Mouse (Mus musculus) heart, embryonic 11.5 days (tissue): ENCODE results near the gene Ptpa. TPM values are rescaled to one million over a fixed set of nuclear protein-coding genes. Genes with fewer than 3 reads are reported as not detected.

Experiments used
- ATAC-seq: fragments of 200-750 bp; cut with Nextera tagmentation; replicated peaks from 2 replicates; pipeline ENCODE4 v1.8.0; 2017; ENCODE audit warnings: moderate library complexity; ENCODE audit not compliant: insufficient number of reproducible peaks, low FRiP score, low TSS enrichment
- H3K27ac ChIP-seq: fragments of 300-500 bp; sonication (generic); 2 replicates; pipeline ENCODE4 v1.5.1; 2014; ENCODE audit warnings: mild to moderate bottlenecking, low read depth, low read length
- H3K27me3 ChIP-seq: fragments of 300-500 bp; sonication (generic); 2 replicates; pipeline ENCODE4 v1.6.1; 2014; ENCODE audit warnings: mild to moderate bottlenecking, low read length, mixed read lengths; ENCODE audit not compliant: control insufficient read depth, insufficient read depth
- H3K36me3 ChIP-seq: fragments of 300-500 bp; sonication (generic); 2 replicates; pipeline ENCODE4 v1.6.1; 2014; ENCODE audit warnings: mild to moderate bottlenecking, low read length, moderate library complexity, mixed read lengths; ENCODE audit not compliant: control insufficient read depth, insufficient read depth
- H3K4me1 ChIP-seq: fragments of 300-500 bp; sonication (generic); 2 replicates; pipeline ENCODE4 v1.6.1; 2014; ENCODE audit warnings: low read length; ENCODE audit not compliant: control insufficient read depth, insufficient read depth
- H3K4me2 ChIP-seq: fragments of 300-500 bp; sonication (generic); 2 replicates; pipeline ENCODE4 v1.6.1; 2014; ENCODE audit warnings: mild to moderate bottlenecking, moderate library complexity
- H3K4me3 ChIP-seq: fragments of 300-500 bp; sonication (generic); 2 replicates; pipeline ENCODE4 v1.5.1; 2014; ENCODE audit warnings: low read depth, low read length
- H3K9ac ChIP-seq: fragments of 300-500 bp; sonication (generic); 2 replicates; pipeline ENCODE4 v1.6.1; 2014; ENCODE audit warnings: mild to moderate bottlenecking, low read depth, low read length, moderate library complexity
- H3K9me3 ChIP-seq: fragments of 300-500 bp; sonication (generic); replicated peaks from 2 replicates; pipeline ENCODE4 v1.6.1; 2016; ENCODE audit warnings: low read length; ENCODE audit not compliant: control insufficient read depth
- WGBS: fragments of 180-500 bp; shearing (Covaris S2); extraction: QIAGEN DNeasy Blood & Tissue Kit; methylation state at CpG from one replicate; pipeline ENCODE4 v1.1.7; 2014; ENCODE audit not compliant: insufficient replicate concordance; 5-methylcytosine and 5-hydroxymethylcytosine counted together
- polyA plus RNA-seq: library from polyadenylated mRNA; unstranded; fragments of >200 nt; fragmentation: Nextera tagmentation; extraction: Ambion mirVana; gene quantifications from 2 replicates; pipeline ENCODE4 v1.2.1, GENCODE M21; 2014

Gene Ptpa
- polyA plus RNA-seq, 1 experiment from 2014 or later, result 63.5 TPM

DNA sequence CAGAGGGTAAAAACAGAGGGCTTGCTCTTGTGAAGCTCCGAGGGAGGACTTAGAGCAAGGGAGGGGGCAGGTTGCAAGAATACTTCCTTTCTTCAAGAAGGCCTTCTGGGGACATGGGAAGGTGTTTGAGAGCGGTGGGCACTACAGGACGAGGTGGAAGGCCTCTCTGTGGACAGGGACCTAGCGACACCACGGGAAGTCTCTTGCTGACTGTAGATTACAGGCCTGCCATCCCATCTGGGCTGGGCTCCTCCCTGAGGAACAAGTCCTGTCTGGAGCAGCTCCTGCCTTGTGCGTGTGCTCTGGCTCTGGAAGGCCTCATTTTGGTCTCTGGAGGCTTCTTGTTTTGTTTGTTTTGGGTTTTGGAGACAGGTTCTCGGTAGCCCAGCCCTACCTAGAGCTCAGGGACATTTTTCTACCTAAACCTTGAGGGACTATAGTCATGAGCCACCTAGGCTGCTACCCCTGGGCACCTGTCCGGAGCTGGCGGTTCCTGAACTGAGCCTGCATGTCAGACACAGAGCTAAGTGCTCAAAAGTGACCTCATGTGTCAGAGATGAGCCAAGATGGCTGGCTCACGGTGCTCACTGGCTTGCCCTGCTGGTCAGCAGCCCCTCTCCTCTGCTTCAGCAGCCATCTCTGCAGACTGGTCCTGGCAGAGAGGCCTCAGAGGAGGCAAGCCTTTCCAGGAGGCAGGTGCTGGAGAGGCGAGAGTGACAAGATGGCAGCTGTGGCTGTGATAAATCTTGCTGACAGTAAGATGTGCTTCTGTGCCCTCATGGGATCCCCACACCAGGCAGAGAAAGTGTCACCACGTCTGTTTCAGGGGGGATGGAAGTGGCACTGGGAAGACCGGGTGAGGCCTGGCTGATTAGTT lies 40.5 kb downstream of the Ptpa start:
- no peak overlapping the region for H3K4me2 ChIP-seq
- peaks cover 20% of the 10 kb centered on the region for H3K4me1 ChIP-seq
- no peak for ATAC-seq
- no peaks in the 10 kb centered on the region for H3K27me3 ChIP-seq
- no peak overlapping the region for H3K4me3 ChIP-seq
- H3K9ac ChIP-seq, result peak overlapping the region; percentile 60
- peak overlapping the region; percentile 71 for H3K27ac ChIP-seq
- no peaks in the 10 kb centered on the region for H3K9me3 ChIP-seq
- WGBS, result 44% methylated on average over 13 of the region's 13 CpGs
- peaks cover 4% of the 10 kb centered on the region; the same call in 1 of the 2 replicates for H3K36me3 ChIP-seq

DNA sequence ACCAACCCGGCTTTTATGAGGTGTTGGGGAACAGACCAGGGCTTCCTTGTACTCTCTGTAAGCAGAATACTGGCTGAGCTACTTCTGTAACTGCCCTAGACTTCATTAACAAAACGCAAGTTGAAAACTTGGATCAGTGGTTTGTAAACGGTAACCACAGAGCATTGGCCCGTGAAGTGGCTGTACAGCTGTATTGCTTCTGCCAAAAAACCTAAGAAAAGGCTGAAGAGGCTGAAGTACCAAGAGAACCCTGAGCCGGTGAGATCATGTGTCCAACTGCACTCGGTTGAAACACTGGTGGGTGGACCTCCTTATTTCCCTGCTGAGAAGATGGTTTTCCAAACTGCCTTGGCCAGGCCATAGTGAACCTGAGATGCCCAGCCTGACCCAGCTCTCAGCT lies 42.5 kb downstream of the Ptpa start:
- no peaks in the 10 kb centered on the region for H3K9me3 ChIP-seq
- no peak overlapping the region for H3K9ac ChIP-seq
- H3K27me3 ChIP-seq, result no peaks in the 10 kb centered on the region
- WGBS, result 90% methylated on average over 6 of the region's 6 CpGs
- 0 out of 2 replicates have a peak, but pooled peaks cover 4% of the 10 kb centered on the region for H3K36me3 ChIP-seq
- peaks cover 27% of the 10 kb centered on the region for H3K4me1 ChIP-seq
- H3K27ac ChIP-seq, result no peak overlapping the region
- no peak for ATAC-seq
- H3K4me2 ChIP-seq, result no peak overlapping the region
- H3K4me3 ChIP-seq, result no peak overlapping the region

DNA sequence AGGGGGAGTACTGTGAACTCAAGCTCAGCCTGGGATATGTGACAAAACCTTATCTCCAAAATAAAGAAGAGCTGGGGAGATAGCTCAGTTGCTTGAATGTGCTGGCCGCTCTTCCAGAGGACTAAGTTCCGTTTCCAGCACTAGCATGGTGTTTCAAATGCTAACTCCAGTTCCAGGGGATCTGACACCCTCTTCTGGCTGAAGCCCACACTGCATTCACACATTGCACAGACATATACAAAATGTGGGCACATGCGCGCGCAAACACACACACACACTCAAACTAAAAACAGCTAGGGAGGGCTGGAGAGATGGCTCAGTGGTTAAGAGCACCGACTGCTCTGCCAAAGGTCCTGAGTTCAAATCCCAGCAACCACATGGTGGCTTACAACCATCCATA lies 43.4 kb downstream of the Ptpa start:
- Histone ChIP-seq H3K4me1 (peaks cover 31% of the 10 kb centered on the region), H3K9ac (no peak overlapping the region), H3K36me3 (0 out of 2 replicates have a peak, but pooled peaks cover 4% of the 10 kb centered on the region), H3K27me3 (no peaks in the 10 kb centered on the region), H3K9me3 (no peaks in the 10 kb centered on the region), H3K4me2 (no peak overlapping the region), H3K4me3 (no peak overlapping the region), H3K27ac (no peak overlapping the region)
- no peak for ATAC-seq
- WGBS, result 76% methylated on average over 6 of the region's 6 CpGs

DNA sequence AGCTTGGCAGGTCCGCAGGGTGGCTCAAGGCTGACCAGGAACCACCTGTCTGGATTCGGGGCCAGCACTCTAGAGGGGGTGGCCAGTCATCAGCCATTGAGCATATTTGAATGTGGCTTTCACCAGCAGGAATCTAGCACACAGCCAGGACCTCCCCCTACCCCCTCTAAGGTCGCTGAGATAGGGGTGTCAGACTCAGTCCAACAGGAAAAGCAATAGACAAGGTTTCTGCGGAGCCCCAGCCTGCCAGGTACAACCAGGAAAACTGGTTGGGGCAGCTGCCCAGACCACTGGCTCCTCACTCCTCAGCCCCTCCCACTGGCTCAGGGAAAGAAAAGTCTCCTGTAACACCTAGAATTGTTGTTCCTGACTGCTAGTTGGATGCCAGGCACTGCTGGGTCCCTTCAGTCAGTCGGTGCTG lies 47.5 kb downstream of the Ptpa start:
- ATAC-seq, result no peak
- Histone ChIP-seq H3K27ac (peak overlapping the region; percentile 76), H3K9me3 (no peaks in the 10 kb centered on the region), H3K4me1 (peaks cover 25% of the 10 kb centered on the region), H3K36me3 (no peaks in the 10 kb centered on the region), H3K4me3 (peak overlapping the region; percentile 31; the same call in 1 of the 2 replicates), H3K9ac (peak overlapping the region; percentile 43; the same call in 1 of the 2 replicates), H3K4me2 (peak overlapping the region; percentile 58), H3K27me3 (no peaks in the 10 kb centered on the region)
- 21% methylated on average over 5 of the region's 5 CpGs for WGBS

DNA sequence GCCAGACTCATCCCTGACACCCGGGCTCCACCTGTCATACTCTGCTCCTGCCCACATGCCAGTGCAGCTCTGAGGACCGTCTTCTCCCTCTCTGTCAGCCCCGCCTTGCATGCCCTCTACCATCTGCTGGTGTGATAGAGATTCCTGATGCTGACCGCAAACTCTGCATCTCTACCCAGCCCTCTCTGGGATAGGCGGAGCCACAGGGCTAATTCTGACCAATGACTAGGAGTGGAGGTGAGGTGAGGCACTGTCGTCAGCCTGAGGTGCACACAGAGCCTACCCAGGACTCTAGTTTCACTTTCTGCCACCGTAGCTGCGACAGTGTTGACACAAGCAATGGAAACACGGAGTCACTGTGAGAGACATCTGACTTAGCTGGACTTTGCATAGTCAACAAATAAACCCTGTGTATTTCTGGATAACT lies 48.1 kb downstream of the Ptpa start:
- Histone ChIP-seq H3K9ac (no peak overlapping the region), H3K4me3 (peak overlapping the region; percentile 31), H3K4me1 (peaks cover 26% of the 10 kb centered on the region), H3K9me3 (no peaks in the 10 kb centered on the region), H3K4me2 (peak overlapping the region; percentile 58), H3K27ac (peak overlapping the region; percentile 76), H3K27me3 (no peaks in the 10 kb centered on the region), H3K36me3 (no peaks in the 10 kb centered on the region)
- WGBS, result under 1% methylated on average over 9 of the region's 9 CpGs
- peak; percentile 87 for ATAC-seq

DNA sequence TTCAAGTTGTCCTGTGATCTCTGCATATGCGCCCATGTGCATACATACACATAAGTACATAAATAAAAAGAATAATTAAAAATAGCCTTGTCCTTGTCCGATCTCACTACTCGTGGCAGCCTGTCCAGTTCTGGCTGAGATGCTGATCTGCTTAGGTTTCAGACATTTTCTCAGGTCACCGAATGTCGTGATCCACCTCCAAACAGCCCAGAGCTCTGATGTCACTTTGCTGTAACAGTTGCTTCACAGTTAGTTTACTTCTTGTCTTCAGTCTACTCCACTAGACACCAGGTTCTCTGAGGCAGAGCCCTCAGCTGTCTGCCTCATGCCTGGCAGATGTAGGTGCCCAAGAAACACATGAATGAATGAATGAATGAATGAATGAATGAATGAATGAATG lies 48.6 kb downstream of the Ptpa start:
- Histone ChIP-seq H3K9me3 (no peaks in the 10 kb centered on the region), H3K4me1 (peaks cover 30% of the 10 kb centered on the region), H3K36me3 (no peaks in the 10 kb centered on the region), H3K27me3 (no peaks in the 10 kb centered on the region), H3K27ac (peak overlapping the region; percentile 76), H3K4me3 (peak overlapping the region; percentile 31), H3K4me2 (peak overlapping the region; percentile 58), H3K9ac (peak overlapping the region; percentile 22; the same call in 1 of the 2 replicates)
- ATAC-seq, result no peak
- 51% methylated on average over 5 of the region's 5 CpGs for WGBS

DNA sequence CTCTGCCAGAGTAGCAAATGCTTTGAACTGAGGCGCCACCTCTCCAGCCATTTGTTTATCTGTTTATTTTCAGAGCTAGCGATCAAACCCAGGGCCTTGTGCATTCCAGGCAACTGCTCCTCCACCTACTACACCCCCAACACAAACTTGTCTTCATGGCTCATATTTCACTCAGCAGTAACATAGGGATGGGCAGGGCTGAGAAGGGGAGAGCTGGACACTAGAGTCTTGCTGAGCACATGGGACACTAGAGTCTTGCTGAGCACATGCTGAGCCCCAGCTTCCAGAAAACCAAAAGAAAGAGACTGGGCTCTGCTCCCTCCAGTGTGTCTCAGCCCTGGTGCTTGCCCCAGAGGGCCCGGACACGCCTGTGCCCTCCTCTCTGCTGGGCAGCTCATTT lies 50.9 kb downstream of the Ptpa start:
- WGBS, result 56% methylated on average over 4 of the region's 4 CpGs
- Histone ChIP-seq H3K36me3 (no peaks in the 10 kb centered on the region), H3K27me3 (no peaks in the 10 kb centered on the region; the same call in 1 of the 2 replicates), H3K27ac (no peak overlapping the region), H3K4me1 (peaks cover 40% of the 10 kb centered on the region), H3K4me2 (no peak overlapping the region), H3K4me3 (no peak overlapping the region), H3K9ac (no peak overlapping the region), H3K9me3 (no peaks in the 10 kb centered on the region)
- ATAC-seq, result no peak

DNA sequence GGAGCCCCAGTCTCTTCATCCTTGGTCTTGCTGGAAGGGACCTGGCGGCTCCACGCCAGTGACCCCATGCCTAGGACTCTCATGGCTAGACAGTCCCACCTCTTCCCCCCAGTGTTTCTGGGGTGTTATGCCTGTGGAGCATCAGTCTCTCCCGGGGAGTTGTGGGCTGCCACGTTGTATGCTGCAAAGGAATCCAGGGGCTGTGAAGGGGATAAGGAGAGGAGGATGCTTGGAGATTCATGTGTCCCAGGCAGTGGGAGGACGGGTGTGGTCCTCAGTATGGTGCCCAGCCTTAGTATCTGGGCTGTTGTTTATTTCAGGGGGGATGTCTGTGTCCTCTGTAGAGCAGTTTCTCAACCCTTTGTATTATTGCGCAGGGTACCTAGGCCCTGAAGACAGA lies 53.2 kb downstream of the Ptpa start:
- no peak overlapping the region for H3K27ac ChIP-seq
- no peaks in the 10 kb centered on the region for H3K36me3 ChIP-seq
- no peak for ATAC-seq
- 59% methylated on average over 6 of the region's 6 CpGs for WGBS
- peaks cover 29% of the 10 kb centered on the region for H3K4me1 ChIP-seq
- no peaks in the 10 kb centered on the region; the same call in none of the 2 replicates for H3K27me3 ChIP-seq
- H3K9ac ChIP-seq, result peak overlapping the region; percentile 85; the same call in 1 of the 2 replicates
- no peaks in the 10 kb centered on the region for H3K9me3 ChIP-seq
- no peak overlapping the region for H3K4me3 ChIP-seq
- H3K4me2 ChIP-seq, result peak overlapping the region; percentile 96
